Mouse (Mus musculus) c-Kit-positive CD71-positive TER-119-negative erythroid progenitor cells, embryonic 14.5 days (primary cell): ENCODE results near the gene Gm20388.
A peak's percentile ranks its signal among the peaks of the same experiment; 100 is the strongest.

Experiments
- DNase-seq: peaks from one replicate; pipeline ENCODE4 v3.0.0-alpha.2; 2013; ENCODE audit warnings: low read depth

Gm20388 gene

DNA sequence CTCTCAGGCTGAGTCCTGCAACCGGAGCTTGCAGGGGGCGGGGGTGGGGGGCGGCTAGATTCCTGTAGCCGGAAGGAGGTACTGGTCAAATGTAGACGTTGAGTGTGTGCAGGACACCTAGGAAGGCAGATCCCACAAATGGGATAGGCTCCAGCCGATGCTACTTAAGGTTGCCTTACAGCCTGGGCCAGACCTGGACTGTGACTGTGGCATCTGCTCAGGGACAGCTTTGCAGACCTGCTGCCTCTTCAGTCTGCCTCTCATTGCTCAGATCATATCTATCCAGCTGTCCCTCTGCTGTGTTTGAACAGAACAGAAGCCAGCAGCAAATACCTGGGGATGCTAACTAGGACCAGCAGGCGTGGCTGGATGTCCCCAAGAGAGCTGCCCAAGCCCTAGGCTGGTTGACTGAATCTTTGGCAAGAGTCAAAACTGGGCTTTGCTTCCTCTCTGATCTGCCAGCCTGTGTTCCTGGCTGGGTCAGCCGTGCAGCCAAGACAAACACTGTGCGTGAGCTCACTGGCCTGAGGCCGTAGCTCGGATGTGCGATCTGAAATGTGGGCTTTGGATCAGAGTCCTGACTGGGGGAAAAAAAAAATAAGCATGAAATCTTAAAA, 3850.7 kb downstream of the Gm20388 start:
- DNase-seq, result no peak

DNA sequence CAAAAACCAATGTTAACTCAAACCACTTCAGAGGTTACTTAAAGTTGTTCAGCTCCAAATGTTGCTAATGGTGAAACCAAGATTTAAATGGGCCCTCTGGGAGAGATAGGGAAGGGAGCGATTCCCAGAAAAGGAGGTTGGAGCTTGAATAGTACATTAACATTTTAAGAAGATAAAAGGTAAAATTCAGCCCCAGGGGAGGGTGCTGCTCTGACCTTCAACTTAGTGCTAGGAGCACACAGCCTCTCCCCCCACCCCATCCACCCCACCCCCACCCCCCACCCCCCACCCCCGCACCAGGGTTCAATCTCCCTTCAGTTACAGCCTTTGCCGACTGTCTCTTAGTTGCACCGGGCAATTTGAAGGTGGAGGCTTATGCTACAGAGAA, 3851.2 kb downstream of the Gm20388 start:
- DNase-seq, result no peak

DNA sequence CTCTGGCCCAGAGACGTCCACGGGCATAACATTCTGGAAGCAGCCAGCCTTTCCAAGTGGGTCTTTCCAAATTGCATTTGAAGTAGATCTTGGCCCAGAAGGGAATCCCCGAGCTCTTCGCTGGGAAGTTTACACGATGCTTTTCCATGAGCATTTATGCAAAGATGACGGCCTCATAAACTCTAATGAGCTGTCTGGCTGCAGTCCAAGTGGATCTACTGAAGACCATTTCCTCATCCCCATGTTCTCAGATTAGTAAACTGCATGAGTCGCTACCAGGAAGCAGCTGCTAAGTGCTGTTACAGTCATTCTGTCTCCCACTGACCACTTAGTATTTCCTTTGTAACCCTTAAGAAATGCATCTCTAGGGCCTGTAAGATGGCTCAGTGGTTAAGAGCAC, 3852.7 kb downstream of the Gm20388 start:
- no peak for DNase-seq

DNA sequence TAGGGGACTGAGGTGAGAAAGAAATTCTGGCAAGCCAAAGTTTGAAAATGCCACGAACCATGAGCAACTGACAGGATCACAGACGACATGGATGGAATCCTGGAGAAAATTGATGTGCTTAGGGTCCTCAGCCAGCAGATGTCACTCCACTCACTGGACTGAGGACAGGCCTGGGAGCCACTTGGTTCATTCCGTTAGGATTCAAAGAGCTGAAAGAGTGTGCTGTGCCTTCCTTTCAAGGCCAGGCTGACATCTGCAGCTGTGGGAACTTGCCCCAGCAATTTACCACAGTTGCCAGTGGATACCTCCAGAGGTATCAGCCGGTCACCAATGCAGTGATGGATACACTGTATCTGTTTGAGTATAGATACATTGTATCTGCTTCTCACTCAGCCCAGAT, 3854.0 kb downstream of the Gm20388 start:
- no peak for DNase-seq

DNA sequence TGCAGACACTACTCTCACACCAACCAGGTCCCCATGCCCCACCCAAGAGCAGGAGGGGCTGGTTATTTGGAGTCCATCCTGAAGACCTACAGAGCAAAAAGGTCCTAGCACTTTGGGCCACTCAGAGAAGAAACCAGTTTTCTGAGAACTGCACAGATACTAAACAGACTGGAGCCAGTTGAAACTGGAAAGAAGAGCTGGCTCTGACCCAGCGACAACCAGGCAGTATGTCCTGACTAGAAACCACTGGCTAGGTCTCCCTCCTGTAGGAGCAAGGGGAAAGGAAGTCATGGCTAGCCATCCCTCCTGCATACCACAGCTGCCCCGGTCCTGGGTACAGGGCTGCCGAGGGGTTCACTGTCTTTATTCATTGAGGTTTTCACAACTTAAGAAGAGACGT, 3855.9 kb downstream of the Gm20388 start:
- DNase-seq, result no peak

DNA sequence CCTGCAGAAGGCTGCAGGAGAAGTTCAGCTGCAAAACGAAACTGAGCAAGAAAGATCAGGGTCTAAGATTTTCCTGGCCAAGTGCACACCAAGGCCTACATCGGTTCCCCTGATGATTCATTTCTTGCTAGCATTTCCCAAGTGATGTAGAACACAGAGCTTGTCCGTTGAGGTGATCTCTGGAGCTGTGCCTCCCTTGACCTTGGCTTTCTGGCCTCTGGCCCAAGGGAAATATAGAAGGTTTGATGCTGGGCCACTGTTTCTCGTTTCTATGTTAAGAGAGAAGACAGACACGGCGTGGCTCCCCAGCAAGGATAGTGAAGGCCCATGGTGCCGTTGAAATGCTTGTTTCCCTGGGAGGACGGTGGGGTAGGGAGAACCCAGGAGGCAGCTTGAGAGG, 3857.2 kb downstream of the Gm20388 start:
- DNase-seq, result no peak

DNA sequence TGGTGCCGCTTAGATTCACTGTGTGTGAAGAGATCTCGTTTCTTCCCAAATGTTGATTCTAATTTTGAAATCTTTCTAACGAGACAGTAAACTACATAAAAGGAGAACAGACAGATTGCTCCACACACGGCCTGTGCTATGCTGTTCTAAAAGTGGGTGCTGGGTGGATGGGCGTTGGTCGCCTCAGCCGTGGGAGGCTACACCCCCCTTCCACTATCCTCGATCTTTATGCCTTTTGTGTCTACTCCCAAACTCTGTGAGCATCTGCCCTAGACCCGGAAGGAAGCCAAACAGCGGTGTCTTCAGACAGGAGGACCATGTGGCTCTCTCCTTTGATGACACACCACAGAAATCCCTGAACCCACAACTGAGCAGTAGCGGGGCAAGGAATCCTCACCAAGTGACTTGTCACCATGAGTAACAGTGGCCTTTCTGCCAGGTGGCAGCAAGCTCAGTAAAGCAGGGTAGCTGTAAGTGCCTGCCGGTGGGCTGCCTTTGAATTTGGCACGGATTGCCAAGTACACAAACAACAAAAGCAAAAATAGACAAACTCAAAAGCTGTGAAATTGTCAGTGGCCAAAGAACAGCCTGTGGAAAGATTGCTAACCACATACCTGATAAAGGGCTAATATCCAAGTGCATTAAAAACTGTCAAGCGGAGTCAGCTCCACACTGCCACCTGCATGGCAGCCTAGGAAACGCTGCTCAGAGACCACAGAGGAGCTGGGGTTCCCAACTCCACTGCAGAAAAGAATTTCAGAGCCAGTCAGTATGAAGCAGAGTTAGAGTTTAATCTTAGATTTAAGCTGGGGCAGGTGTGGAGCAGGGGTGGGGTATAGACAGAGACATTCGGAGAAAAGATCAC, 3858.1 kb downstream of the Gm20388 start:
- DNase-seq, result peak; percentile 39

DNA sequence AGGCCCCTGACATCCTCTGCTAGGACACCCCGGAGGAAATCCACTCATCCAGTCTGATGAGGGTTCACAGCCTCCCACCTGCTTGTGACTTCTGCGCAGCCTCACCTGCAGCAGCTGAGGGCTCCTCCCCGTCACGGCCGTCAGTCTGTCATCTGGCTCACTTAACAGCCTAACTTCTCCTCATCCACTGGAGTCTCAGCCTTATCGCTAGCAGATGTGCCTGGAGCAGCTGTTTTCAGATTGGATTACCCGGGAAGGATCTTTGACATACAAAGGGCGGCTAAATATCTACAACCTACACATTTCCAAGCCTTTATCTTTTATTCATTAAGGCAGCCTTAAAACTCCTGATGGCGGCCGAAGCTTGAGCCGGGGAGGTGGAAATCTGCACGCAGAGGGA, 3862.8 kb downstream of the Gm20388 start:
- no peak for DNase-seq

DNA sequence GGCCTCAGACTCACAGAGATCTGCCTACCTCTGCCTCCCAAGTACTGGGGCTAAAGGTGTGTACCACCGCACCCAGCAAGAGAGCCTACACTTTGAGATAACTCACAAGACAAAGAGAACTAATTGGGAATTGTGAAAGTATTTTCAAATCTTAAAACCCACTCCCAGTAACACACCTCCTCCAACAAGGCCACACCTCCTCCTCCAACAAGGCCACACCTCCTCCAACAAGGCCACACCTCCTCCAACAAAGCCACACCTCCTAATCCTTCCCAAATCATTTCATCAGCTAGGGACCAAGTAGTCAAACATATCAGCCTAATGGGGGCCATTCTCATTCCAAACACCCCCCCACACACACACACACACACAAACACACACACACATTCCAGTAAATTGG, 3863.8 kb downstream of the Gm20388 start:
- DNase-seq, result no peak

DNA sequence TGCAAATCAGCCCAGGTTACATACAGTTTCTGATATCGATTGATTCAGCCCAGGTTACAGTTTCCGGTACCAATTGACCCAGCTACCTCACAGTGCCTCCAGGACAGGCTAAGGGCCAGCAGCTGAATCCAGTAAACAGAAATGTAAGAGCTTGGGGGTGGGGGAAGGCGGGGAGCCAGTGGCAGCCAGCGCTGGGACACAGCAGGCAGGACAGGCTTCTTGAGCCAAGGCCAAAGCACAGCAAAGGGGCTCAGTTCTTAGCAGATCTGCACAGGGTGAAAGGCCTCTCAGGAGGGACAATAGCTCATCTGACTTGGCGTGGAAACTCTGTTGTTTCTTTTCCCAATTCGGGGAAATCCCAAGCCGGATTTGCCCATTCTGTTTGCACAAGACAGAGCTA, 3866.7 kb downstream of the Gm20388 start:
- no peak for DNase-seq

DNA sequence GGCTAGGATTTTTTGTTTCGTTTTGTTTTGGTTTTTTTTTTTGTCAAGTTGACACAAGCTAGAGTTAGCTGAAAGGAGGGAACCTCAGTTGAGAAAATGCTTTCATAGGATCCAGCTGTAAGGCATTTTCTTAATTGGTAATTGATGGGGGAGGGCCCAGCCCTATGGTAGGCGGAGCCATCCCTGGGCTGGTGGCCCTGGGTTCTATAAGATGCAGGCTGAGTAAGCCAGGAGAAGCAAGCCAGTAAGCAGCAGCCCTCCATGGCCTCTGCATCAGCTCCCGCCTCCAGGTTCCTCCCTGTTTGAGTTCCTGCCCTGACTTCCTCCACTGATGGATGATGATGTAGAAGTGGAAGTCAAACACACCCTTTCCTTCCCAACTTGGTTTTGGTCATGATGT, 3869.8 kb downstream of the Gm20388 start:
- DNase-seq, result no peak

DNA sequence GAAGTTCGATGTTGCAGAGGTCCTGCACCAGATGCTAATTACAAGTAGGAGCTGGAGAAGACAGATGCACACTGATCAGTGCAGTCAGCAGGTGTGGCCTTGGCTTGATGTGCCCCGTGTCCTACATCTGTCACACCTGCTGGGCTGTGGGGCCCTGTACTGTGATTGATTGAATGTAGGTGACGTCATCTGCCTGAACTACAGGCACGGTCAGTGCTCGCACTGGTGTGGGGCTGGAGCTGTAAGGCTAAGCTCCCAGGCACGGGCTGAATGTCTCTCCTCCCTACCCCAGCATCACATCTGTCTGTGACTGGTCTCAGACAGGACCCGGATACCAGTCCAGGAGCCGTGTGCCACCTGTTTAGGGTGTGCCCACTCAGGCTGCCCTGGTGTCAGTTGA, 3870.6 kb downstream of the Gm20388 start:
- DNase-seq, result no peak

DNA sequence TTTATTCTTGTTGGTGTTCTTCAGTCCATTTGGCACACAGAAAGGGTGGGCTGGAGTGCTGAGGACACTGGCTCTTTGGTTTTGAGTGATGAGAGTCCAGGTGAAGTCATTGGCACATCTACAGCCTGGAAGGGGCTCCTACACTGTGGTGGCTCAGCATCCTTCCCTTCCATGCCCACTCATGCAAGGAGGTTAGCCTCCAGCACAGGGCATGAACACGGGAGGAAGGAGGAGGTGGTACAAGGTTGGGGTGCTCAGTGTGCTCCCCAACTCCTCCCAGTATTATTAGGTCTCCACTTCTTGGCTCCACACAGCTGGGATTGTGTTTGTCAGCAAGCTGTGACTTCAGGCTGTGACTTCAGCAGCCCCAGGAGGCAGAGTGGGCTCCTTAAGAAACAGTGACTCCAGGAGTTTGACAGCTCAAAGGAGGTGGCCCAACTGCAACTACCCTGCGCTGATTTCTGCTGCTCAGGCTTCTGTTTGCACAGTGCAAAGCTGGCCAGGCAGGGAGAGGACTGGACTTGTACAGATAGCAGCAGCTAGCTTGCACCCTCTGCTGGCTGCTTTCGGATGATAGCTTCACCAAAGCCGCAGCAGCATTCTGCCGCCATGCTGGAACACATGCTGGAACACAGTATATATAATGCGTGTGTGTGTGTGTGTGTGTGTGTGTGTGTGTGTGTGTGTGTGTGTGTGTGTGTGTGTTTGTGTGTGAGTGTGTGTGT, 3873.0 kb downstream of the Gm20388 start:
- peak; percentile 66 for DNase-seq

DNA sequence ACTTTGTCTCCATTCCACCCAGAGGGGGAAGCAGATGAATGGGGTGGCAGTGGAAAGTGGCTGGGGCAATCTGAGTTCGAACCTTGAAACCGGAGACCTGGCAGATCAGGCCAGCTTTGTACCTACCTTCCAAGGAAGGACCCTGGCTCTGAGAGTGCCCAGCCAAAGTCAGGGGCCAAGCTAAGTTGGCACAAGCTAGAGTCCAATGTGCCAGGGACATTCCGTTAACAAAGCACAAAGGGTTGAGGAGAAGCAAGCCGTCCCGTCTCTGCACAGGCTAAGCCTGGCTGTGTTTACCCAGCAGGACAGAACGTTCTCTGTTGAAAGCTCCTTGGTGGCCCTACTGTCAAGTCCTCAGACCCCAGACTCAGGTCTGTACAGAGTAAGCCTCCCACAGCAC, 3875.5 kb downstream of the Gm20388 start:
- DNase-seq, result no peak

DNA sequence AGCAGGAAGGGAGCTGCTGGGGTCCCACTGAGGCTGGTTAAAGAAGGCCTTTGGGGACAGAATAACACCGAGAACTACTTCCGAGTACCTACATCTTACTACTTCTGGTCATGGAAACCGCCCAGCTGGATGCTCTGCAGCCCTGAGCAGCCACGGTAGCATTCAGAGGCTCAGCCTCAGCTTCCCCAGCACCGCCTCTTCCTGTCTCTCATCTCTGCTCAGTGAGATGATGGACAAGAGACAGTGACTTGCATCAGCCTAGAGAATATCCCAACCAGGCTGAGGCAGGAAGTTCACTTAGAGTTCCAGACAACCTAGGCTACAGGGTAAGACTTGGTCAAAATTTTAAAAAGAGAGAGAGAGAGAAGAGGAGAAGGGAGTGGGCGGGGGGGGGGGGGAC, 3876.0 kb downstream of the Gm20388 start:
- no peak for DNase-seq

DNA sequence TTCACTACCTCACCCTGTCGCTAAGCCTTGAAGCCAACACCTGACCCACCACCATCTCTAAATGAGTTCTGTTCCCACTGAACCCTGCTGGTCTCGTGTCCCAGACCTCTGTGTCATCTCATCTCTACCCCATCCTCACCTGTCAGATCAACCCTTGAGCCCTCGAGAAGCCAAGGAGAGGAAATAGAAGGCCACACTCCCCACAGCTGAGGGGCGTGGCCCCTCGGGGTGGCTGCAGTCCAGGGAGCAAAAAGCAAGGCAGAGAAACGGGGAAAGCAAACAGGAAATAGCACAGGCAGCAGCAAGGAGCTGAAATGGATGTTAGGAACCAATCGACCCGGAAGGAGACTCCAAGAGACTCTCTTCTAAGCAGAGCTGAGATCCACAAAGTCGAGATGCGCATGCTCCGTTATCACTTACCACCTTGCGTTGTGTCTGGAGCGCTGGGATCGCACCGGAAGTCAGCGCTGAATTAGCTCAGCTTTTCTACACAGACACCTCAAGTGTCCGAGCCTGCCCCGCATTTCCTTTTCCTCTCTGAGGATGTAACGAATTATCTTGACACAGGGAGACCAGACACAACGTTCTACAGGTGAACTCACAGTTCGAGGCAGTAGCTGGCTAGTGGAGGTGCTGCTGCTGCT, 3876.7 kb downstream of the Gm20388 start:
- no peak for DNase-seq

DNA sequence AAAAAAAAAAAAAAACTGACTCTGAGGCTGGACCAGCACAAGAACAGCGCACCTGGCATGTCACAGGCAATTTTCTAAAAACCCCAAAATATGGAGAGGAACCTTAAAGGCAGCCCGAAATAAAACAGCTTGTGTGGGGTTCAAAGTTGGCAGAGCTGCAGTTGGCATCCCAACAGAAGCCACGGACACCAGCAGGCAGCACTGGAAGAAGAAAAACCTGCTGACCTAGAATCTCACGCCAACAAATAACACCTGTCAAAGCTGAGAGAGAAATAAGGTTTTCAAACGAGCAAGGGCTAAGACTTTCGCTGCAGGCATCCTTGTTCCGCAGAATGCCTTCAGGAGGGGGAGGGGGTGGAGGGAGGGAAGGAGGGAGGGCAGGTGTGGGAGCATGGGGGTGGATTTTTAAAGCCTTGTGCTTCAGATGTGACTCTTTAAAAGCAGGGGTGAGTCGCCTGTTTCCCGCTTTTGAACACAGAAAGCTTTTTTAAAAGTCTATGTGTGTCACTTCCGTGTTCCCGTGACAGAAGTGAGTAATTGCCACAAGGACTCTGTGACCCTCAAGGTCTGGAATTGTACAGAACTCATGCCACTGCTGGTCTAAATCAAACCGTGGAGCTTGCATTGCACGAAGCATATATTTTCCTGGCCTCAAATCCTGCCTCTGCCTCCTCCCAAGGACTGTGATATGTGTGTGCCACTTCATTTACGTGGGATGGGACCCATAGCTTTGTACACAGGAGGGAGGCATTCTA, 3878.0 kb downstream of the Gm20388 start:
- DNase-seq, result no peak

DNA sequence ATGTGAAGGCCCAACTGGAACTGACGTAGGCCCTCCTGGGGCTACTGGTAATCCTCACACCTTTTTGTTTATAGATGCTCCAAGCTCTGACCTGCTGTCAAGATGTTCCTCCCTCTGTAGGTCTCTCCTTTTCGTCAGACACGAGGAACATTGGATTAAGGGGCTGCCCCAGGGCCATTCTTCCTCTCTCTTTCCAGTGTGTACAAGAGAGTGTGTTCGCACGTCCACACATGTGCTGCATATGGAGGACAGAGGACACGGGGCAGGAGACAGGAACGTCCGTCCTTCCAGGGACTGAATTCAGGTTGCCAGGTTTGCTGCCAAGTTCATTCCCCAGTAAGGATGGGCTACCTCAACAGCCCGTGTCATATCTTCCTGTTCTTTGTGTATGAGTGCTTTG, 3878.8 kb downstream of the Gm20388 start:
- no peak for DNase-seq

DNA sequence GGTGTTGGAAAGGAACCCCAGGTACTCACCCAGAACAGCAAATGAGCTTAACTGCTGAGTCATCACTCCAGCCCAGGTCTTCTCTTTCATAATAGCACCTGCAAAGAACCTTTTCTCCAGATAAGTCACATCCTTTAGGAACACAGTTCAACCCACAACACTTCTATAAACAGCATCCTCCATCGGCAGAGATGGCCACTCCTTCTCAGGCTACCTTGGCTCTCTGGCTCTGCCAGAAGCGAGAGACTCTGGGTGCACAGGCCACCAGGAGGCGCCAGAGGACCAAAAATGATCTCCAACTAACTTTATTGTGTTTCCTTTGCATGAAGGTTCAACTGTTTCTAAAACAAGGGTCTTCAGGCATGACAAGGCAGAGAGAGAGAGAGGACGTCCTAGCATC, 3879.3 kb downstream of the Gm20388 start:
- peak; percentile 77 for DNase-seq

DNA sequence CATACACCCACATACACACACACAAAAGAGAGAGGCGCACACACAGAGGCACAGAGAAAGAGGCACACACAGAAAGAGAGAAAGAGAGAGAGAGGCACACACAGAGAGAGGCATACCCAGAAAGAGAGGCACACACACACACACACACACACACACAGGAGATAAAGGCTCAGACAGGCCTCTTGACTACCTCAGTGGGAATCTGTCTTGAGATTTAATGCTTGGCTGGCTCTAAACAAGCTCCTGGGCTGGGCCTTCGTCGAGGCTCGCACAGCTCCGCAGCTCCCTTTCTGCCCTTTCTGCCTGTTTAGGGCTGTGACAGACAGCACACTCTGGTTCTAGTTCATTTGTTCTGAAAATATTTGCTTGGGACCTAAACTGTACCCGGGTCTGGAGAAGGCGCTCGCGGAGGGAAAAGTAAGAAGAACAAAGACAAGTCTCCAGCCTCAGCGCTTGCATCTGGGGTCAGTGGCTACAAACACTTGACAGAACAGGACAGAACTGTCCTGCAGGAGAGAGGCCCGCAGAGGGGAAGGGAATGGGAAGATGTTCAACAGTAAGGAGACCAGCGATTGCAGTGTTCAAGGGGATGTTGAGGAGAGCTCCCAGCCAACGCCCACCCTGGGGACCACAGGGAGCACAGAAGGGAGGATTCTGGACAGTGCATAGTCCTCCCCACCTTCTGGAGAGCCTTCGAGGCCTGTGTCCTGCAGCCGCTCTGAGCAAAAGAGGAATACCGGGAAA, 3880.6 kb downstream of the Gm20388 start:
- DNase-seq, result no peak

DNA sequence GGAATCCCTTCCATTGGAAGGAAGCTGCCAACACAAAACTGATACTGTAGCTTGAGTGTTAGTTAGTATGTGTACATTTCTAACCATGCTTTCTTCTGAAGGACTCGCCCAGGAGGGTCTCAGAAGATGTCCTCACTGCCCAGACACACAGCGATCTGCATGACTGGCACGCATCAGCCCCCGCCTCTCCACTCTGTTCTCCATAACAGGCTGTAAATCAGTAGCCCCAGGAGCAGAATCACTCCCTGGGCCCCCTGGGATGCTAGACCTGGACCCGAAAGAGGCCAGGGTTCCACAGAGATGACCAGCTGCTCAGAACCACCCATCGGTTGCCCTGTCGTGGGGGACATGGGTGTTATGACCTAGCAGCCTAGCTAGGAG, 3881.2 kb downstream of the Gm20388 start:
- DNase-seq, result no peak
